In genomic region chr13:53464441-53465001, GRCm38 (mm10) we compare ENCODE assay signal across 11 mouse cellular contexts. TPM values are rescaled to one million over a fixed set of nuclear protein-coding genes. Genes with fewer than 3 reads are reported as not detected.
DNase-seq lines count a peak whose midpoint lies in the region; ATAC-seq and TF ChIP-seq lines count a peak whose summit lies in the region.
"Had no signal": no experiment of that assay in that cellular context is flagged by ENCODE, and none has a peak within 500 bp of the region (broad histone marks: within the 10 kb centered on the region; RNA-seq: fewer than 3 reads in every experiment).

No protein-coding gene starts in this region.

- no peaks in the 10 kb centered on the region for H3K4me1 ChIP-seq in cerebellum, adult 2 months (ENCODE audit: control insufficient read depth, insufficient read depth, low read length)
- H3K4me1 ChIP-seq in midbrain, embryonic 10.5 days, result peaks cover 72% of the 10 kb centered on the region
- peaks cover 16% of the 10 kb centered on the region for H3K4me1 ChIP-seq in midbrain, embryonic 16.5 days (ENCODE audit: control insufficient read depth, insufficient read depth, low read length)
- peaks cover 40% of the 10 kb centered on the region for H3K4me1 ChIP-seq in midbrain, embryonic 11.5 days (ENCODE audit: control insufficient read depth, insufficient read depth, low read length)
- no peaks in the 10 kb centered on the region for H3K4me1 ChIP-seq in thymus, adult 2 months (replicated peaks; ENCODE audit: control insufficient read depth, insufficient read depth, low read length)
- H3K4me1 ChIP-seq: liver, embryonic 12.5 days had no signal

- H3K36me3 ChIP-seq in midbrain, embryonic 10.5 days, result no peaks in the 10 kb centered on the region
- no peaks in the 10 kb centered on the region for H3K36me3 ChIP-seq in midbrain, embryonic 16.5 days (ENCODE audit: control insufficient read depth, insufficient read depth, low read length)
- no peaks in the 10 kb centered on the region for H3K36me3 ChIP-seq in midbrain, embryonic 11.5 days (ENCODE audit: control insufficient read depth, insufficient read depth, low read length)
- H3K36me3 ChIP-seq in thymus, adult 2 months (ENCODE audit: control insufficient read depth, insufficient read depth, low read length), result no peaks in the 10 kb centered on the region
- H3K36me3 ChIP-seq: liver, embryonic 12.5 days had no signal

- no peaks in the 10 kb centered on the region for H3K9me3 ChIP-seq in midbrain, embryonic 10.5 days (replicated peaks)
- H3K9me3 ChIP-seq in midbrain, embryonic 16.5 days (replicated peaks; ENCODE audit: control insufficient read depth, low read length, poor library complexity, severe bottlenecking), result no peaks in the 10 kb centered on the region
- no peaks in the 10 kb centered on the region for H3K9me3 ChIP-seq in midbrain, embryonic 11.5 days (ENCODE audit: control insufficient read depth, low read length)
- H3K9me3 ChIP-seq: liver, embryonic 12.5 days had no signal

- no peak for DNase-seq in cerebellum, adult 2 months
- DNase-seq in cerebellum, adult 9-10 months, result no peak
- peak; percentile 78 for DNase-seq in midbrain, embryonic 10.5 days (ENCODE audit: low spot score)
- peak; percentile 97 for DNase-seq in midbrain, embryonic 11.5 days (ENCODE audit: low spot score, missing footprints)
- DNase-seq in lung, postnatal 14 days, result no peak
- no peak for DNase-seq in thymus, adult 2 months
- DNase-seq in right cerebral cortex, postnatal 14 days, result no peak
- DNase-seq: gastrocnemius, postnatal 25 days had no signal

- no peak for ATAC-seq in midbrain, embryonic 16.5 days
- peak; percentile 72 for ATAC-seq in midbrain, embryonic 11.5 days (ENCODE audit: low FRiP score)
- ATAC-seq: liver, embryonic 12.5 days had no signal

- WGBS in cerebellum, adult 2 months, result 8% methylated on average over 21 of the region's 21 CpGs
- WGBS in midbrain, embryonic 10.5 days, result 0% methylated on average over 21 of the region's 21 CpGs
- 2% methylated on average over 16 of the region's 21 CpGs for WGBS in midbrain, embryonic 16.5 days
- WGBS in midbrain, embryonic 11.5 days, result under 1% methylated on average over 20 of the region's 21 CpGs
- 7% methylated on average over 18 of the region's 21 CpGs for WGBS in thymus, adult 2 months

- H3K27me3 ChIP-seq in cerebellum, adult 2 months (ENCODE audit: control insufficient read depth, insufficient read depth, low read length), result peaks cover 5% of the 10 kb centered on the region; the same call in 1 of the 2 replicates
- peaks cover 100% of the 10 kb centered on the region for H3K27me3 ChIP-seq in midbrain, embryonic 10.5 days (ENCODE audit: low read depth, poor library complexity, severe bottlenecking)
- H3K27me3 ChIP-seq in midbrain, embryonic 16.5 days (ENCODE audit: control insufficient read depth, insufficient read depth, low read depth, low read length), result peaks cover 52% of the 10 kb centered on the region
- H3K27me3 ChIP-seq in midbrain, embryonic 11.5 days (ENCODE audit: control insufficient read depth, insufficient read depth, low read length), result peaks cover 93% of the 10 kb centered on the region
- H3K27me3 ChIP-seq in thymus, adult 2 months (ENCODE audit: control insufficient read depth, insufficient read depth, low read length), result peaks cover 13% of the 10 kb centered on the region; the same call in 1 of the 2 replicates

- TF ChIP-seq POLR2A in cerebellum, adult 2 months (IDR thresholded peaks at IDR 0.05; ENCODE audit: borderline replicate concordance, insufficient read depth, low read length), result no peak
- TF ChIP-seq POLR2A in thymus, adult 2 months (IDR thresholded peaks at IDR 0.05; ENCODE audit: control insufficient read depth, extremely low read depth, insufficient read depth, low read length, poor library complexity), result no peak

- no peak overlapping the region for H3K4me2 ChIP-seq in midbrain, embryonic 16.5 days (ENCODE audit: low read length)
- H3K4me2 ChIP-seq in midbrain, embryonic 11.5 days, result peak overlapping the region; percentile 30
- H3K4me2 ChIP-seq: liver, embryonic 12.5 days had no signal

- H3K27ac ChIP-seq in cerebellum, adult 2 months (ENCODE audit: insufficient read depth, low read length), result 0 out of 2 replicates have a peak overlapping the region, but pooled peaks have one; percentile 8
- H3K27ac ChIP-seq in midbrain, embryonic 10.5 days (replicated peaks), result peak overlapping the region; percentile 61; the same call in 1 of the 2 replicates
- no peak overlapping the region for H3K27ac ChIP-seq in midbrain, embryonic 16.5 days (ENCODE audit: low read length)
- H3K27ac ChIP-seq in midbrain, embryonic 11.5 days (ENCODE audit: low read depth, low read length), result no peak overlapping the region
- H3K27ac ChIP-seq in thymus, adult 2 months (ENCODE audit: control insufficient read depth, insufficient read depth, low read length), result no peak overlapping the region
- H3K27ac ChIP-seq: kidney, postnatal 0 days; liver, embryonic 12.5 days had no signal

- H3K4me3 ChIP-seq in cerebellum, adult 2 months (replicated peaks; ENCODE audit: insufficient read depth, low read depth, low read length), result no peak overlapping the region
- H3K4me3 ChIP-seq in midbrain, embryonic 10.5 days, result peak overlapping the region; percentile 39
- H3K4me3 ChIP-seq in midbrain, embryonic 16.5 days (ENCODE audit: low read depth, low read length), result no peak overlapping the region
- H3K4me3 ChIP-seq in midbrain, embryonic 11.5 days (ENCODE audit: low read depth, low read length), result no peak overlapping the region
- H3K4me3 ChIP-seq in thymus, adult 2 months (ENCODE audit: control insufficient read depth, insufficient read depth, low read length), result no peak overlapping the region
- H3K4me3 ChIP-seq: liver, embryonic 12.5 days had no signal

- TF ChIP-seq CTCF in cerebellum, adult 2 months (IDR thresholded peaks at IDR 0.05; ENCODE audit: borderline replicate concordance, insufficient read depth, low read depth, low read length), result no peak
- no peak for TF ChIP-seq CTCF in thymus, adult 2 months (IDR thresholded peaks at IDR 0.05; ENCODE audit: borderline replicate concordance, control insufficient read depth, extremely low read depth, insufficient read depth, low read length, poor library complexity)

- no peak overlapping the region for H3K9ac ChIP-seq in midbrain, embryonic 16.5 days (ENCODE audit: low read depth, low read length)
- H3K9ac ChIP-seq in midbrain, embryonic 11.5 days (ENCODE audit: low read length), result no peak overlapping the region
- H3K9ac ChIP-seq: liver, embryonic 12.5 days had no signal

RNA-seq across cellular contexts. Expression of gene Msx2, which starts 8.4 kb away (rescaled TPM):
- 6.0 and 7.1 TPM in 2 replicates for polyA plus RNA-seq in cerebellum, adult 2 months (2012; rRNA removed)
- 18.3 and 23.2 TPM in 2 replicates for polyA plus RNA-seq in midbrain, embryonic 10.5 days (2016; fragmentation: Nextera tagmentation; extraction: Ambion mirVana)
- 0.40 and 0.55 TPM in 2 replicates for polyA plus RNA-seq in midbrain, embryonic 16.5 days (2015; fragmentation: Nextera tagmentation; extraction: Ambion mirVana)
- 23.0 and 25.0 TPM in 2 replicates for polyA plus RNA-seq in midbrain, embryonic 11.5 days (2014; fragmentation: Nextera tagmentation; extraction: Ambion mirVana)
- 0.05 TPM in 1 of 2 replicates, not detected in the other for polyA plus RNA-seq in thymus, adult 2 months (2012; rRNA removed)

Comparison
In these comparisons a context has a peak if more than half of its experiments do, and no peak if none do; other contexts are left out.
1. H3K27ac ChIP-seq: peak in cerebellum, adult 2 months (single experiment) and midbrain, embryonic 10.5 days (single experiment); none in midbrain, embryonic 16.5 days (single experiment), midbrain, embryonic 11.5 days (single experiment) and thymus, adult 2 months (single experiment).
2. DNase-seq: peak in midbrain, embryonic 10.5 days (single experiment) and midbrain, embryonic 11.5 days (single experiment); none in cerebellum, adult 2 months (0 of 2), cerebellum, adult 9-10 months (single experiment), lung, postnatal 14 days (single experiment), thymus, adult 2 months (single experiment) and right cerebral cortex, postnatal 14 days (single experiment).